Mouse (Mus musculus) inflammation-experienced regulatory T-cells (primary cell): ENCODE measurements around the gene Pfdn4. TPM values are rescaled to one million over a fixed set of nuclear protein-coding genes. Genes with fewer than 3 reads are reported as not detected.

Experiments
- polyA plus RNA-seq, 2 experiments: library from polyadenylated mRNA; unstranded; fragments of 100-300 nt; shearing (Covaris generic); gene quantifications; one replicate each; pipeline ENCODE4 v1.2.1; 2017

Pfdn4 gene
- 10 to 100 TPM; 35.9 to 37.1 TPM for polyA plus RNA-seq

GRCm38 (mm10) chr2:170496154-170496930, at the start of gene Pfdn4:
TSS of gene Pfdn4 (plus strand) at chr2:170496428.

GRCm38 (mm10) chr2:170497091-170497566, 901 bp downstream of the Pfdn4 start, which contains the start of gene Cyp24a1:
TSS of gene Cyp24a1 (minus strand) at chr2:170497145.

Other genes starting within 250 kb of the Pfdn4 start
- 1 to 10 TPM; 4.5 to 5.1 TPM for gene Bcas1, start 68.6 kb upstream of the Pfdn4 start, polyA plus RNA-seq
- gene Cyp24a1, start 717 bp downstream of the Pfdn4 start, polyA plus RNA-seq, result under 1 TPM; 0.07 to 0.61 TPM
- not detected for gene 4930470P17Rik, start 105.6 kb downstream of the Pfdn4 start, polyA plus RNA-seq
- under 1 TPM in 1 of 2 experiments, not detected in 1; 0.26 TPM for gene Dok5, start 235.4 kb downstream of the Pfdn4 start, polyA plus RNA-seq